Mouse (Mus musculus): Measurements from ENCODE around the gene Txn1.

The Txn1 gene

GRCm38 (mm10) chr4:57949866-57950265 is 6.3 kb downstream of the Txn1 start:
- in situ Hi-C loops (cut with MboI; ENCODE audit: low pct_unique_long_range_greater_than_20kb in 1 of 2, low sequenced_read_pairs in 2 of 2, unreplicated experiment in 1 of 2), result no loop called here

GRCm38 (mm10) chr4:57947476-57947875 is 8.7 kb downstream of the Txn1 start:
- in situ Hi-C loops (cut with MboI; ENCODE audit: low pct_unique_long_range_greater_than_20kb in 1 of 2, low sequenced_read_pairs in 2 of 2, unreplicated experiment in 1 of 2), result no loop called here

GRCm38 (mm10) chr4:57947036-57947435 is 9.2 kb downstream of the Txn1 start:
- in situ Hi-C loops (cut with MboI; ENCODE audit: low pct_unique_long_range_greater_than_20kb in 1 of 2, low sequenced_read_pairs in 2 of 2, unreplicated experiment in 1 of 2), result no loop called here

- in situ Hi-C loops (cut with MboI; ENCODE audit: low pct_unique_long_range_greater_than_20kb in 1 of 2, low sequenced_read_pairs in 2 of 2, unreplicated experiment in 1 of 2), result no loop called here
Measured at GRCm38 (mm10) chr4:57942892-57943291, 13.3 kb downstream of the Txn1 start.

- in situ Hi-C loops (cut with MboI; ENCODE audit: low pct_unique_long_range_greater_than_20kb in 1 of 2, low sequenced_read_pairs in 2 of 2, unreplicated experiment in 1 of 2), result no loop called here
Measured at GRCm38 (mm10) chr4:57940631-57941030, 15.6 kb downstream of the Txn1 start.

- in situ Hi-C loops (cut with MboI; ENCODE audit: low pct_unique_long_range_greater_than_20kb in 1 of 2, low sequenced_read_pairs in 2 of 2, unreplicated experiment in 1 of 2), result no loop called here
Measured at GRCm38 (mm10) chr4:57937292-57937691, 18.9 kb downstream of the Txn1 start.

- in situ Hi-C loops (cut with MboI; ENCODE audit: low pct_unique_long_range_greater_than_20kb in 1 of 2, low sequenced_read_pairs in 2 of 2, unreplicated experiment in 1 of 2), result no loop called here
Measured at GRCm38 (mm10) chr4:57934181-57934580, 22.0 kb downstream of the Txn1 start.

- in situ Hi-C loops (cut with MboI; ENCODE audit: low pct_unique_long_range_greater_than_20kb in 1 of 2, low sequenced_read_pairs in 2 of 2, unreplicated experiment in 1 of 2), result no loop called here
Measured at GRCm38 (mm10) chr4:57930559-57931170, 25.5 kb downstream of the Txn1 start.

- in situ Hi-C loops (cut with MboI; ENCODE audit: low pct_unique_long_range_greater_than_20kb in 1 of 2, low sequenced_read_pairs in 2 of 2, unreplicated experiment in 1 of 2), result no loop called here
Measured at GRCm38 (mm10) chr4:57927464-57928205, 28.6 kb downstream of the Txn1 start.

- in situ Hi-C loops (cut with MboI; ENCODE audit: low pct_unique_long_range_greater_than_20kb in 1 of 2, low sequenced_read_pairs in 2 of 2, unreplicated experiment in 1 of 2), result no loop called here
Measured at GRCm38 (mm10) chr4:57924556-57925071, 31.6 kb downstream of the Txn1 start.

- in situ Hi-C loops (cut with MboI; ENCODE audit: low pct_unique_long_range_greater_than_20kb in 1 of 2, low sequenced_read_pairs in 2 of 2, unreplicated experiment in 1 of 2), result no loop called here
Measured at GRCm38 (mm10) chr4:57922171-57922570, 34.0 kb downstream of the Txn1 start.

- in situ Hi-C loops (cut with MboI; ENCODE audit: low pct_unique_long_range_greater_than_20kb in 1 of 2, low sequenced_read_pairs in 2 of 2, unreplicated experiment in 1 of 2), result no loop called here
Measured at GRCm38 (mm10) chr4:57920522-57920921, 35.7 kb downstream of the Txn1 start.

GRCm38 (mm10) chr4:57919494-57920423 is 36.5 kb downstream of the Txn1 start:
- in situ Hi-C loops (cut with MboI; ENCODE audit: low pct_unique_long_range_greater_than_20kb in 1 of 2, low sequenced_read_pairs in 2 of 2, unreplicated experiment in 1 of 2), result no loop called here

- in situ Hi-C loops (cut with MboI; ENCODE audit: low pct_unique_long_range_greater_than_20kb in 1 of 2, low sequenced_read_pairs in 2 of 2, unreplicated experiment in 1 of 2), result no loop called here
Measured at GRCm38 (mm10) chr4:57916711-57917110, 39.5 kb downstream of the Txn1 start.

GRCm38 (mm10) chr4:57916201-57916661 is 40.0 kb downstream of the Txn1 start, which contains the start of gene D630039A03Rik:
Gene D630039A03Rik (minus strand): TSS chr4:57916297.
- in situ Hi-C loops (cut with MboI; ENCODE audit: low pct_unique_long_range_greater_than_20kb in 1 of 2, low sequenced_read_pairs in 2 of 2, unreplicated experiment in 1 of 2), result no loop called here

- in situ Hi-C loops (cut with MboI; ENCODE audit: low pct_unique_long_range_greater_than_20kb in 1 of 2, low sequenced_read_pairs in 2 of 2, unreplicated experiment in 1 of 2), result no loop called here
Measured at GRCm38 (mm10) chr4:57915216-57915965, 40.8 kb downstream of the Txn1 start.

- in situ Hi-C loops (cut with MboI; ENCODE audit: low pct_unique_long_range_greater_than_20kb in 1 of 2, low sequenced_read_pairs in 2 of 2, unreplicated experiment in 1 of 2), result no loop called here
Measured at GRCm38 (mm10) chr4:57914193-57915190, 41.7 kb downstream of the Txn1 start.
